Mouse (Mus musculus): Measurements from ENCODE around the gene Dbn1.
A peak's percentile ranks its signal among the peaks of the same experiment; 100 is the strongest.

Gene Dbn1

DNA sequence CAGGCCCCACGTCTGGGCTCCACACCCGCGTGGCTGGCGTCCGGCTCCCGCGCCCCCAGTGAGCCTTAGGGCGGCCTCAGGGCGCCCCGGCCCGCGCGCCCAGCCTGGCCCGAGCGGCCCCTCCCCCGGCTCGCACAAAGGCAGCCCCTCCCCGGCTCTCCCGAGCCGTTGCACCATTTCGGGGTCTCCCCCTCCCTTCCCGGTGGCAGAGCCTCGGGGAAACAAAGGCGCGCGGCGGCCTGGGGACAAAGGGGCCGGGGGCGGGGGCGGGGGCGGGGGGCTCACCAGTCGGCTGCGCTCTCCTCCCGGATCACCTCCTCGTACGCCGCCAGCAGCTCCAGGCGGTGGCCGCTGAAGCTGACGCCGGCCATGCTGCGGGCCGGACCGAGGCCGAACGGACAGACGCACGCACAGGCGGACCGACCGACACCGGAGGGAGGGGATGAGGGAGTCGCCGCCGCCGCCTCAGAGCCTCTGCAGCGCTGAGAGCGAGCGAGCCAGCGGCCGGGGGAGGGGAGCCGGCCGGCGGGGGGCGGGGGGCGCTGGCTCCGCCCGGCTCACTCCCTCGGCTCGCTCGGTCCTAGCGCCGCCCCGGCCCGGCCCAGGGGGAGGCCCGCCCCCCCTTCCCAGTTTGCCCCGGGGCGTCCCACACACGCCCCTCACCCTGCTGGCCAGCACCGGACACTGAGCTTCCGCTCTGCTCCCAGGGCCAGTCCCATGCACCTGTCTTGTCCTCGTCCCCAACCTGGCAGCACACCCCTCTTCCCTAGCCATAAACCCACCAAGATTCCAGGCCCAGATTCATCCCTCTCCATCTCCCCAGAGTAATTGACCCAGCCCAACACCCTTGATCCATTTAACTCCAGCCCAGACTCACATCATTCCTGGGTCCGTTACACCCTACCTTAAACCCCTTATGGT, at the start of gene Dbn1:
Gene Dbn1 (minus strand): TSS at position 534 of the 921 bp plus-strand sequence.
- Histone ChIP-seq H3K36me3 (ENCODE audit: control insufficient read depth, insufficient read depth, low read length, poor library complexity, severe bottlenecking) (no peaks in the 10 kb centered on the region), H3K27me3 (ENCODE audit: control insufficient read depth, insufficient read depth, low read length, poor library complexity, severe bottlenecking) (no peaks in the 10 kb centered on the region; the same call in 1 of the 2 replicates)
- DNase-seq (ENCODE audit: low read depth, low spot score) = no peak

DNA sequence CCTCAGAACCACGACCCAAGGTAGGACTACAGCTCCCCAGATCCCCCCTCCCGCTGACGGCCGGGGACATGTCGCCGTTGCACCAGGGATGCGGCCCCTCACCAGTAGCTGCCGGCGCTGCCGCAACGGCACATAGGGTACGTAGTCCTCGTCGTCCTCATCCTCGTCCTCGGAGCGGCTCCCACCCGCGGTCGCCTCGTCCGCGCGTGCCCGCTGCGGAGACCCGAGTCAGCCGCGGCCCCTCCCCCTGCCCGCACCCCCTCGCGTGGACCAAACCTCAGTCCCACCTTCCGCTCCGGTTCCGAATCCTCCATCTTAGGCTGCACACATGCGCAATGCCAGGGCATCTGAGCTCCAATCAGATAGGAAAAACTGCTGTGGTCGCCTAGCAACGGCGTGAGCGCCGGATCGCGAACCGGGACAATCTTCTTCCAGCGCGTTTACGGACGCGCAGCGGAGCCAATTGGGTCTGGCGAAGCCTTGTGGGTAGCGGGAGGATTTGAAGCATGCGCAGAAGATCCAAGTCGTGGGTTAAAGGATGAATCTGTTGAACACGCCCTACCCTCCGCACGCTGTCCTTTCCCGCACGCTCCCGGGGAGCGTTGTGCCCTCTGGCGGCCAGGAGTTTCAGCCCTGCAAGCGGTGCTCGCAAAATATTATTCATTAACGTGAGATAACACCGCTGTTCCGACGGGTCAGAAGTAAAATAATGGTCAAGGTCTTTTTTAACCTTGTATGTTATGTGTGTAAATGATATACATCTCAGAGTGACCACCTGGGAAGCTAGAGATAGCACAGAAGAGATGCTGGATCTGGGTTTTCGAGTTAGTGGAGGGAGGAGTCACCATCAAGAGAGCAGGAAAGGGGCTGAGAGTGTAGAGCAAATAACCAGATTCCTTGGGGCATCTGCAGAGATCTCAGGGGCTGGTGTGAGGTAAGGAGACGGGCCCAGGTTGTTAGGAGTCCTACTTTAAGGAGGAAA, 48.6 kb upstream of the Dbn1 start, which contains the start of gene Ddx41:
Gene Ddx41 (minus strand): TSS at position 465 of the 982 bp plus-strand sequence.
- DNase-seq (ENCODE audit: low read depth, low spot score) = peak; percentile 100
- Histone ChIP-seq H3K36me3 (ENCODE audit: control insufficient read depth, insufficient read depth, low read length, poor library complexity, severe bottlenecking) (peaks cover 19% of the 10 kb centered on the region), H3K27me3 (ENCODE audit: control insufficient read depth, insufficient read depth, low read length, poor library complexity, severe bottlenecking) (no peaks in the 10 kb centered on the region)

DNA sequence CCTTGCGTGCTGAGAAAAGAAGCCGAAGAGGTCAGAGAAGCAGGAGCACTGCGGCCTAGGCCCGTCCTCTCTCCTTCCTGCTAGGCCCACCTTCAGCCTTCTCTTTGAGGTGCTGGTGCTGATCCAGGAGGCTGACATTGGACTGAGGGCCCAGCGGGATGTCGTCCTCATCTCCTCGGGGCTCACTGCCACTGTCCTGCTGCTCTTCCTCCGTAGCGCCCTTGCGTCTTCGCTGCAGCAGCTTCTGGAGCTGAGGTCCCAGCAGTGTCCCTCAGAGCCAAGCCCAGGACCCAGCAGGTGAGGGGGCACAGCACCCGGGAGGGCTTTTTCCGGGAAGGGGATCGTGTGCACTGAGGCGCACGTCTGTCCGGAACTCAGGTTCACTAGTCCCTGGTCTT, 47.9 kb upstream of the Dbn1 start:
- Histone ChIP-seq H3K36me3 (ENCODE audit: control insufficient read depth, insufficient read depth, low read length, poor library complexity, severe bottlenecking) (peaks cover 21% of the 10 kb centered on the region), H3K27me3 (ENCODE audit: control insufficient read depth, insufficient read depth, low read length, poor library complexity, severe bottlenecking) (no peaks in the 10 kb centered on the region)
- no peak for DNase-seq (ENCODE audit: low read depth, low spot score)

- no peaks in the 10 kb centered on the region for H3K27me3 ChIP-seq (ENCODE audit: control insufficient read depth, insufficient read depth, low read length, poor library complexity, severe bottlenecking)
- peaks cover 23% of the 10 kb centered on the region for H3K36me3 ChIP-seq (ENCODE audit: control insufficient read depth, insufficient read depth, low read length, poor library complexity, severe bottlenecking)
- no peak for DNase-seq (ENCODE audit: low read depth, low spot score)
Observed at GRCm38 (mm10) chr13:55535191-55535590, 47.3 kb upstream of the Dbn1 start.

- H3K36me3 ChIP-seq (ENCODE audit: control insufficient read depth, insufficient read depth, low read length, poor library complexity, severe bottlenecking) = peaks cover 37% of the 10 kb centered on the region
- DNase-seq (ENCODE audit: low read depth, low spot score) = peak; percentile 95
- H3K27me3 ChIP-seq (ENCODE audit: control insufficient read depth, insufficient read depth, low read length, poor library complexity, severe bottlenecking) = no peaks in the 10 kb centered on the region
Observed at GRCm38 (mm10) chr13:55529198-55529915, 41.4 kb upstream of the Dbn1 start, which contains the start of gene Dok3. TSS of gene Dok3 (minus strand) at chr13:55529296.

DNA sequence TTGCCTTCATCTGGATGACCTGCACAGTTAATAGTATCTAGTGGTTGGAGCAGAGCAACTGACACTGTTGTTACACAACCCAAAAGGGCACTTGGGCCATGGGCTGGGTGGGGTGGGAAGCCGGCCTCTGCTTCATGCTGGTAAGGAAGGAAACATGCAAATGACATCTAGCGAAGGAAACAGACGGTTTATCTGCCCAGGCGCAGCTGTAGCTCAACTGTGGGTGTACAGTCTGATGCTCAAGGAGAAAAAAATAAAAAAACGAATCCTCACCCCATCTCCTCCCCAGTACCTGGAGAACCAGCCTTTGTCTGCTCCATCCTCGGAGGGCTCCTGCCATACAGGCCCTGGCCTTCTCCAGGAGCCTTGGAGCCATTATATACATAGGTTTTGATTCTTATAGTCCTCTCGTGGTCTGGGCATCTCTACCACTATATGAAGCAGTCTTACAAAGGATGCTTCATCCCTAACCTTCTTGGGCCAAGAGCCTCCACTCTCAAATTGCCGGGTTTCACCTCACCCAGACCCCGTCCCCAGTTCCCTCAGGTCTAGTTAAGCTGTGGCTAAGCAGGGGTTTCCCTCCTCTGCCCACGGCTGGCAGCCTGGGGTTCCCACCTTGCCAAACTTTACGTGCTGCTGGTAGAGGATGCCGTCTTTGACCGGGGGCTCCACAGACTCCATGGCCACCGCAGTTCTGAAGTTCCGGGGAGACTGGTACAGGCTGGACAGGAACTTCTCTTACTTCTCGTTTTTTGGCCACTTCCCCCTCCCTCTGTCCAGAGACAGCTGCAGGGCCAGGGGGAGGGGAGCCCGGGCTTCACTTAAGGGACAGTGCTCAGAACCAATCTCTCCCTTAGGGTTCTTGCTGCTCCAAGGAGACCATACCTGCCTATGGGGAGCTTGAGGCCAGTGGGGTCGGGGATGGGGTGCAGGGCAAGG, 40.2 kb upstream of the Dbn1 start:
- H3K27me3 ChIP-seq (ENCODE audit: control insufficient read depth, insufficient read depth, low read length, poor library complexity, severe bottlenecking) = no peaks in the 10 kb centered on the region
- peak; percentile 86 for DNase-seq (ENCODE audit: low read depth, low spot score)
- H3K36me3 ChIP-seq (ENCODE audit: control insufficient read depth, insufficient read depth, low read length, poor library complexity, severe bottlenecking) = peaks cover 39% of the 10 kb centered on the region

- DNase-seq (ENCODE audit: low read depth, low spot score) = peak; percentile 51
- Histone ChIP-seq H3K27me3 (ENCODE audit: control insufficient read depth, insufficient read depth, low read length, poor library complexity, severe bottlenecking) (no peaks in the 10 kb centered on the region), H3K36me3 (ENCODE audit: control insufficient read depth, insufficient read depth, low read length, poor library complexity, severe bottlenecking) (peaks cover 36% of the 10 kb centered on the region)
Observed at GRCm38 (mm10) chr13:55527212-55527611, 39.3 kb upstream of the Dbn1 start.

- DNase-seq (ENCODE audit: low read depth, low spot score) = peak; percentile 76
- Histone ChIP-seq H3K36me3 (ENCODE audit: control insufficient read depth, insufficient read depth, low read length, poor library complexity, severe bottlenecking) (peaks cover 29% of the 10 kb centered on the region), H3K27me3 (ENCODE audit: control insufficient read depth, insufficient read depth, low read length, poor library complexity, severe bottlenecking) (no peaks in the 10 kb centered on the region)
Observed at GRCm38 (mm10) chr13:55525733-55526553, 38.0 kb upstream of the Dbn1 start.

GRCm38 (mm10) chr13:55523951-55524600, 36.2 kb upstream of the Dbn1 start:
- H3K27me3 ChIP-seq (ENCODE audit: control insufficient read depth, insufficient read depth, low read length, poor library complexity, severe bottlenecking) = no peaks in the 10 kb centered on the region
- peaks cover 25% of the 10 kb centered on the region for H3K36me3 ChIP-seq (ENCODE audit: control insufficient read depth, insufficient read depth, low read length, poor library complexity, severe bottlenecking)
- DNase-seq (ENCODE audit: low read depth, low spot score) = no peak

DNA sequence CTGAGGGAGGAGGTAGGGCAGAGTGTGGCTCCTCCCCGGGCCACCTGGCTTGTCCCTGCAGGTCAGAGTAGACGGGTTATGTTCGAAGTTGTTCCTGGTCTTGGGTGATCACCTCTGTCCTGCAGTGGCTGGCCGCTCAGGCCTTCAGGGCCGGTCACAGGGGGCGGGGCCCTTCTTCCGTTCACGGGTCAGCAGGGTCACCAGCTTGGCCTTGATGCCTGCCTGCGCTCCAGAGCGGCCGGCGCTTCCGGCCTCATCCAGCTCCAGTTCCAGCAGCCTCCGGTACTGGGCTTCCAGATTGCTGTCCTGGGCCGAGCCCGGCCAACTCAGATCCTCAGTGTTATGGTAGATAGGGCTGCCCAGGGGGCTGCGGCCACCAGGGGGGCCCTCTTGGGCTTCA, 35.4 kb upstream of the Dbn1 start:
- peaks cover 25% of the 10 kb centered on the region for H3K36me3 ChIP-seq (ENCODE audit: control insufficient read depth, insufficient read depth, low read length, poor library complexity, severe bottlenecking)
- DNase-seq (ENCODE audit: low read depth, low spot score) = no peak
- H3K27me3 ChIP-seq (ENCODE audit: control insufficient read depth, insufficient read depth, low read length, poor library complexity, severe bottlenecking) = no peaks in the 10 kb centered on the region

DNA sequence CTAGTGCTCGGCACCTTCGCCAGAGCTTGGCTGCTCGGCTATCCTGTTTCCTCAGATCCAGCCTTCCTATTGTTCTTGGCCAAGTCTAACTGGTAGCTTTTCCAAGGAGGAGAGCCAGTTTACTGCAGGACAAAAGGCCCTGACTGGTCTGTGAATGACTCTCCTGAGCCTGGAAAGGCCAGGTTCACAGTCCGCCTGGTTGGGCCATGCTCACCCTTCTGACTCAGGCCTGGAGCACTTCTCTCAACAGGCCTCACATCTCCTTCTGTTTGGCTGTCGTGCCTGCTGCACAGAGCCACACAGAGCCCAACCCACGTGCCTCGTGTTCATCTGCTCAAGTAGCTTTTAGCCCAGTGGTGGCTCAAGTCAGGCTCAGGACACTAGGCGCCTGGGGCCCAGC, 34.8 kb upstream of the Dbn1 start:
- DNase-seq (ENCODE audit: low read depth, low spot score) = no peak
- Histone ChIP-seq H3K27me3 (ENCODE audit: control insufficient read depth, insufficient read depth, low read length, poor library complexity, severe bottlenecking) (no peaks in the 10 kb centered on the region), H3K36me3 (ENCODE audit: control insufficient read depth, insufficient read depth, low read length, poor library complexity, severe bottlenecking) (peaks cover 25% of the 10 kb centered on the region)

GRCm38 (mm10) chr13:55519606-55520005, 31.7 kb upstream of the Dbn1 start:
- Histone ChIP-seq H3K36me3 (ENCODE audit: control insufficient read depth, insufficient read depth, low read length, poor library complexity, severe bottlenecking) (peaks cover 14% of the 10 kb centered on the region), H3K27me3 (ENCODE audit: control insufficient read depth, insufficient read depth, low read length, poor library complexity, severe bottlenecking) (no peaks in the 10 kb centered on the region)
- no peak for DNase-seq (ENCODE audit: low read depth, low spot score)

Measured in splenic B cell, adult 2 months (primary cell).